Mouse (Mus musculus): ENCODE measurements around the gene Ncor2. TPM values are rescaled to one million over a fixed set of nuclear protein-coding genes. Genes with fewer than 3 reads are reported as not detected.
A peak's percentile ranks its signal among the peaks of the same experiment; 100 is the strongest.

Ncor2 gene
- total and polyA plus RNA-seq, 2 experiments: 7.1 to 15.0 TPM

GRCm38 (mm10) chr5:125019099-125019498, 159.9 kb downstream of the Ncor2 start:
- H3K79me2 ChIP-seq (ENCODE audit: control insufficient read depth, insufficient read depth, low read length): no peaks in the 10 kb centered on the region
- no peak overlapping the region for H3K4me3 ChIP-seq (ENCODE audit: insufficient read depth, low read depth, low read length)
- no peak overlapping the region for H3K9ac ChIP-seq (ENCODE audit: low read depth, low read length)
- no peaks in the 10 kb centered on the region for H3K27me3 ChIP-seq (ENCODE audit: control insufficient read depth, insufficient read depth, low read length)
- no peak for TF ChIP-seq POLR2A (IDR thresholded peaks at IDR 0.05; ENCODE audit: extremely low read depth, insufficient read depth, low read length)
- TF ChIP-seq CTCF (IDR thresholded peaks at IDR 0.05; ENCODE audit: low read depth, low read length): no peak
- H3K4me1 ChIP-seq (ENCODE audit: control insufficient read depth, insufficient read depth, low read length): peaks cover 5% of the 10 kb centered on the region
- no peak overlapping the region for H3K27ac ChIP-seq (replicated peaks; ENCODE audit: insufficient read depth, low read depth, low read length)
- H3K36me3 ChIP-seq (ENCODE audit: control insufficient read depth, insufficient read depth, low read length): peaks cover 14% of the 10 kb centered on the region; the same call in 1 of the 2 replicates
- WGBS: 43% methylated on average over 5 of the region's 5 CpGs
- DNase-seq (ENCODE audit: extremely low read depth, low read depth, low spot score): no peak

GRCm38 (mm10) chr5:125017332-125017731, 161.7 kb downstream of the Ncor2 start:
- no peak for DNase-seq (ENCODE audit: extremely low read depth, low read depth, low spot score)
- Histone ChIP-seq H3K4me1 (ENCODE audit: control insufficient read depth, insufficient read depth, low read length) (peaks cover 5% of the 10 kb centered on the region), H3K4me3 (ENCODE audit: insufficient read depth, low read depth, low read length) (no peak overlapping the region), H3K9ac (ENCODE audit: low read depth, low read length) (no peak overlapping the region), H3K27me3 (ENCODE audit: control insufficient read depth, insufficient read depth, low read length) (no peaks in the 10 kb centered on the region), H3K36me3 (ENCODE audit: control insufficient read depth, insufficient read depth, low read length) (peaks cover 7% of the 10 kb centered on the region; the same call in 1 of the 2 replicates), H3K27ac (replicated peaks; ENCODE audit: insufficient read depth, low read depth, low read length) (no peak overlapping the region), H3K79me2 (ENCODE audit: control insufficient read depth, insufficient read depth, low read length) (no peaks in the 10 kb centered on the region)
- 80% methylated on average over 15 of the region's 15 CpGs for WGBS
- no peak for TF ChIP-seq POLR2A (IDR thresholded peaks at IDR 0.05; ENCODE audit: extremely low read depth, insufficient read depth, low read length)
- TF ChIP-seq CTCF (IDR thresholded peaks at IDR 0.05; ENCODE audit: low read depth, low read length): no peak

GRCm38 (mm10) chr5:125016421-125017242, 162.4 kb downstream of the Ncor2 start:
- H3K4me3 ChIP-seq (ENCODE audit: insufficient read depth, low read depth, low read length): no peak overlapping the region
- H3K27me3 ChIP-seq (ENCODE audit: control insufficient read depth, insufficient read depth, low read length): no peaks in the 10 kb centered on the region
- no peak overlapping the region for H3K9ac ChIP-seq (ENCODE audit: low read depth, low read length)
- H3K4me1 ChIP-seq (ENCODE audit: control insufficient read depth, insufficient read depth, low read length): peaks cover 4% of the 10 kb centered on the region
- DNase-seq (ENCODE audit: extremely low read depth, low read depth, low spot score): no peak
- no peaks in the 10 kb centered on the region for H3K79me2 ChIP-seq (ENCODE audit: control insufficient read depth, insufficient read depth, low read length)
- no peak overlapping the region for H3K27ac ChIP-seq (replicated peaks; ENCODE audit: insufficient read depth, low read depth, low read length)
- peaks cover 7% of the 10 kb centered on the region; the same call in 1 of the 2 replicates for H3K36me3 ChIP-seq (ENCODE audit: control insufficient read depth, insufficient read depth, low read length)
- WGBS: 88% methylated on average over 17 of the region's 17 CpGs
- no peak for TF ChIP-seq POLR2A (IDR thresholded peaks at IDR 0.05; ENCODE audit: extremely low read depth, insufficient read depth, low read length)
- TF ChIP-seq CTCF (IDR thresholded peaks at IDR 0.05; ENCODE audit: low read depth, low read length): no peak

GRCm38 (mm10) chr5:125015576-125015975, 163.4 kb downstream of the Ncor2 start:
- no peaks in the 10 kb centered on the region for H3K27me3 ChIP-seq (ENCODE audit: control insufficient read depth, insufficient read depth, low read length)
- H3K9ac ChIP-seq (ENCODE audit: low read depth, low read length): no peak overlapping the region
- H3K27ac ChIP-seq (replicated peaks; ENCODE audit: insufficient read depth, low read depth, low read length): no peak overlapping the region
- no peaks in the 10 kb centered on the region for H3K79me2 ChIP-seq (ENCODE audit: control insufficient read depth, insufficient read depth, low read length)
- DNase-seq (ENCODE audit: extremely low read depth, low read depth, low spot score): no peak
- no peaks in the 10 kb centered on the region for H3K4me1 ChIP-seq (ENCODE audit: control insufficient read depth, insufficient read depth, low read length)
- WGBS: 83% methylated on average over 9 of the region's 9 CpGs
- no peak overlapping the region for H3K4me3 ChIP-seq (ENCODE audit: insufficient read depth, low read depth, low read length)
- TF ChIP-seq CTCF (IDR thresholded peaks at IDR 0.05; ENCODE audit: low read depth, low read length): no peak
- TF ChIP-seq POLR2A (IDR thresholded peaks at IDR 0.05; ENCODE audit: extremely low read depth, insufficient read depth, low read length): no peak
- H3K36me3 ChIP-seq (ENCODE audit: control insufficient read depth, insufficient read depth, low read length): peaks cover 7% of the 10 kb centered on the region; the same call in 1 of the 2 replicates

GRCm38 (mm10) chr5:125015066-125015465, 164.0 kb downstream of the Ncor2 start:
- no peak for DNase-seq (ENCODE audit: extremely low read depth, low read depth, low spot score)
- TF ChIP-seq POLR2A (IDR thresholded peaks at IDR 0.05; ENCODE audit: extremely low read depth, insufficient read depth, low read length) (no peak), CTCF (IDR thresholded peaks at IDR 0.05; ENCODE audit: low read depth, low read length) (no peak)
- Histone ChIP-seq H3K79me2 (ENCODE audit: control insufficient read depth, insufficient read depth, low read length) (no peaks in the 10 kb centered on the region), H3K4me3 (ENCODE audit: insufficient read depth, low read depth, low read length) (no peak overlapping the region), H3K27ac (replicated peaks; ENCODE audit: insufficient read depth, low read depth, low read length) (no peak overlapping the region), H3K9ac (ENCODE audit: low read depth, low read length) (no peak overlapping the region), H3K36me3 (ENCODE audit: control insufficient read depth, insufficient read depth, low read length) (peaks cover 7% of the 10 kb centered on the region; the same call in 1 of the 2 replicates), H3K4me1 (ENCODE audit: control insufficient read depth, insufficient read depth, low read length) (no peaks in the 10 kb centered on the region), H3K27me3 (ENCODE audit: control insufficient read depth, insufficient read depth, low read length) (no peaks in the 10 kb centered on the region)
- 71% methylated on average over 3 of the region's 3 CpGs for WGBS

GRCm38 (mm10) chr5:125014497-125014896, 164.5 kb downstream of the Ncor2 start:
- WGBS: 64% methylated on average over 7 of the region's 7 CpGs
- TF ChIP-seq POLR2A (IDR thresholded peaks at IDR 0.05; ENCODE audit: extremely low read depth, insufficient read depth, low read length) (no peak), CTCF (IDR thresholded peaks at IDR 0.05; ENCODE audit: low read depth, low read length) (peak; percentile 90)
- no peak overlapping the region for H3K4me3 ChIP-seq (ENCODE audit: insufficient read depth, low read depth, low read length)
- peaks cover 7% of the 10 kb centered on the region; the same call in 1 of the 2 replicates for H3K36me3 ChIP-seq (ENCODE audit: control insufficient read depth, insufficient read depth, low read length)
- H3K27ac ChIP-seq (replicated peaks; ENCODE audit: insufficient read depth, low read depth, low read length): no peak overlapping the region
- no peak for DNase-seq (ENCODE audit: extremely low read depth, low read depth, low spot score)
- no peaks in the 10 kb centered on the region for H3K79me2 ChIP-seq (ENCODE audit: control insufficient read depth, insufficient read depth, low read length)
- H3K27me3 ChIP-seq (ENCODE audit: control insufficient read depth, insufficient read depth, low read length): no peaks in the 10 kb centered on the region
- H3K9ac ChIP-seq (ENCODE audit: low read depth, low read length): no peak overlapping the region
- H3K4me1 ChIP-seq (ENCODE audit: control insufficient read depth, insufficient read depth, low read length): no peaks in the 10 kb centered on the region
